Mouse (Mus musculus) embryo, embryonic 10 days (tissue): ENCODE data around the gene 4931428L18Rik.

ENCODE experiments used
- DNase-seq: peaks from one replicate; pipeline ENCODE4 v3.0.0-alpha.2; 2015; ENCODE audit warnings: low spot score

4931428L18Rik gene

GRCm38 (mm10) chr1:31152799-31153426, 69.6 kb downstream of the 4931428L18Rik start:
- DNase-seq = peak; percentile 11

GRCm38 (mm10) chr1:31150546-31150945, 71.9 kb downstream of the 4931428L18Rik start:
- DNase-seq = no peak

GRCm38 (mm10) chr1:31149671-31150070, 72.8 kb downstream of the 4931428L18Rik start:
- peak; percentile 36 for DNase-seq

GRCm38 (mm10) chr1:31143571-31143970, 78.9 kb downstream of the 4931428L18Rik start:
- no peak for DNase-seq

- no peak for DNase-seq
Measured at GRCm38 (mm10) chr1:31142288-31143094, 80.0 kb downstream of the 4931428L18Rik start.

- no peak for DNase-seq
Measured at GRCm38 (mm10) chr1:31138387-31138786, 84.1 kb downstream of the 4931428L18Rik start.

- DNase-seq = no peak
Measured at GRCm38 (mm10) chr1:31113466-31113865, 109.0 kb downstream of the 4931428L18Rik start.

GRCm38 (mm10) chr1:31107961-31108360, 114.5 kb downstream of the 4931428L18Rik start:
- no peak for DNase-seq

GRCm38 (mm10) chr1:31102863-31103657, 119.4 kb downstream of the 4931428L18Rik start:
- DNase-seq = no peak

- no peak for DNase-seq
Measured at GRCm38 (mm10) chr1:31102280-31102679, 120.2 kb downstream of the 4931428L18Rik start.

GRCm38 (mm10) chr1:31097208-31097607, 125.3 kb downstream of the 4931428L18Rik start:
- DNase-seq = no peak

GRCm38 (mm10) chr1:31096466-31096793, 126.1 kb downstream of the 4931428L18Rik start:
- DNase-seq = no peak

GRCm38 (mm10) chr1:31095706-31096465, 126.6 kb downstream of the 4931428L18Rik start:
- DNase-seq = peak; percentile 9

GRCm38 (mm10) chr1:31094792-31095191, 127.7 kb downstream of the 4931428L18Rik start:
- no peak for DNase-seq

GRCm38 (mm10) chr1:31093939-31094338, 128.5 kb downstream of the 4931428L18Rik start:
- DNase-seq = no peak

- DNase-seq = no peak
Measured at GRCm38 (mm10) chr1:31088686-31089085, 133.8 kb downstream of the 4931428L18Rik start.

GRCm38 (mm10) chr1:31072523-31073370, 149.7 kb downstream of the 4931428L18Rik start:
- DNase-seq = no peak

- no peak for DNase-seq
Measured at GRCm38 (mm10) chr1:31071209-31071608, 151.3 kb downstream of the 4931428L18Rik start.

- DNase-seq = no peak
Measured at GRCm38 (mm10) chr1:31064817-31065740, 157.4 kb downstream of the 4931428L18Rik start.

- DNase-seq = no peak
Measured at GRCm38 (mm10) chr1:31059806-31060205, 162.7 kb downstream of the 4931428L18Rik start.
